Mouse (Mus musculus) retina, postnatal 1 day (tissue): Measurements from ENCODE around the gene Teddm3.
"Not testable (repeated sequence)": the region's sequence is repeated elsewhere in the genome, so short reads cannot be mapped to it uniquely, and the experiment has no call there.

Experiments
- DNase-seq: peaks from one replicate; pipeline ENCODE4 v3.0.0-alpha.2; 2012

Gene Teddm3

DNA sequence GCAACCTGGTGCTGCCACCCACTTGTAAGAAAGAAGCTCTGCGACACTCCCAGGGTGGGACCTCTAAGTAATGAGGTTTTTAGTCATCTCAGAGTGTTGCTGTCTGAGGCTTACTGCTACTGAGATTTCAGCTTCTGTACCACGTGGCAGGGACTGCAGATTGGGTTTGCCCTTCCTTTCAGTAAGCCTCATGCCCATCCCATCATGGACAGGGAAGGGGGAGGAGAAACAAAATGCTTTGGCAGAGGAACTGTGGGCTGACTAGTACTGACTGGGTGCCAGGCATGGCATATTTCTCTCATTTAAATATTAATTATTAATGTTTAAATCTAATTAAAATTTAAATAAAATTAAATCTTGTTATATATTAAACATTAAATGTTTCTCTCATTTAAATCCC lies at the start of gene Teddm3:
Teddm3 (minus strand) TSS at position 101 of the 400 bp plus-strand sequence.
- DNase-seq: not testable (repeated sequence)

DNA sequence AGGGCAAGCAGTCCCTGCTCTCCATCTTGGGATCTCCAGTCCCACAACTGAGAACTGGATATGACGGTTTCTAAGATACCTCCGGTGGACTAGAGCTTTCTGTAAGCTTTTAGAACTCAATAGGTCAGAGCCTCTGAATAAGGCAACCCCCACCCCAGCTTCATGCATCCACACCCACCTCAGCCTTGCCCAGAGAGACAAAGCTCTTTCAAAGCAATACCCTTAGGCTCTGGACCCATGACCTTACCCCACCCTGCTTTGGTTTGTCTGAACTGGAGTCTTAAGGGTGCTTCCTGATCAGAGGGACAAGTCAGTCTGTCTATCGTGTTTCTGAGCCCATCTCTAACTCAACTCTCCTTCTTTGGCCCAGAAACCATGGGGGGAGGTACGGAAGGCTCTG lies 48.9 kb upstream of the Teddm3 start:
- DNase-seq: no peak

DNA sequence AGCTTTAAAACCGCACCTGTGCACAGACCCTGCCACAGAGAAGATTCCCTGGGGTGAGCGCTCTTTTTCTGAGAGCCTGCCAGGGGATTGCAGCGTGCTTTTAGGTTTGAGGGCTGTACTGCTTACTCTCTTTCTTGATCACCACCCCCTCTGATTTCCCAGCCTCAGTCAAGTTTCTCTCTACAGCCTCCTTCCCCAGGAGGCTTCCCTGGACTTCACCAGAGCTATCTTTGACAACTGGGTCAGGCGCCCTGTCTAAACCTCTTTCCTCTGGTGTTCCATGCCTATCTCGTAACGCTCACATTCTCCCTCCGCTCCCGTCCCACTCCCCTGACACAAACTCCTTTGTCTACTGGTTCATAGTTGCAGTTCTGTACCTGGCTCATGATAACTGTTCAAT lies 45.6 kb upstream of the Teddm3 start:
- DNase-seq: no peak

DNA sequence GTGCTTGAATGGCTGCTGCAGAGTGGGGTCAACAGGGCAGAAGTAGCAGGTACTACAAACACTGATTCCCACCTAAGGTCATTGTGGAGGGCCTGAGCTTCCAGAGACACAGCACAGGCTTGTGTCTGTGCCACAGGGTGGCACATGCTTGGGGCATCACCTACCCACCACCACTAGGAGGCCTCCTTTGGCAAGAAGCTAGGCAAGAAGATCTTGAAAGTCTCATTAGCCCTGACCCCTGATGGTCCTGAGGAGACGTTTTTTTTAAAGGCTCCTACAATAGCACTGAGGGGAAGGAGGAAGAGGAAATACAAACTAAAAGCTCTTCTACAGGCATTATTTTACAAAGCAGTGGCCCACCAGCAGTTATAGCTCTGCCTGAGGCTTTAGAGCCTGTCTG lies 44.7 kb upstream of the Teddm3 start:
- peak; percentile 57 for DNase-seq

DNA sequence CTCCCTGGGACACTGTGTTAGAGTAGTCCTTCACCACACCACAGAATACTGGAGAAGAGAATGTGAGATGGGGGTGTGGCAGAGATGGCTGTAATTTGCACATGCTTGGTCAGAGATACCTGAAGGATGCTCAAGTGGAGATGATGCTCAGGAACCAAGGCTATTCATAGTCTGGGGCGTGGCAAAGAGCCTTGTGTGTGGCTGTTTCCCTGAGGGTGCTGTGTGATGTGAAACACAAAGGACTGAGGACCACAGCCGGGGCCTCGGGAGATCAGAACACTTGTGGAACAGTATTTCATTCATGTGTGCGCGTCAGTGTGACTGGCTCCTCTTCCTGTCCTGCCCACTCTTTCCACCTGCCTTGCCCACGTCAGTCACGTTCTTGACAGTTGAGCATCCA lies 44.2 kb upstream of the Teddm3 start:
- DNase-seq: no peak

DNA sequence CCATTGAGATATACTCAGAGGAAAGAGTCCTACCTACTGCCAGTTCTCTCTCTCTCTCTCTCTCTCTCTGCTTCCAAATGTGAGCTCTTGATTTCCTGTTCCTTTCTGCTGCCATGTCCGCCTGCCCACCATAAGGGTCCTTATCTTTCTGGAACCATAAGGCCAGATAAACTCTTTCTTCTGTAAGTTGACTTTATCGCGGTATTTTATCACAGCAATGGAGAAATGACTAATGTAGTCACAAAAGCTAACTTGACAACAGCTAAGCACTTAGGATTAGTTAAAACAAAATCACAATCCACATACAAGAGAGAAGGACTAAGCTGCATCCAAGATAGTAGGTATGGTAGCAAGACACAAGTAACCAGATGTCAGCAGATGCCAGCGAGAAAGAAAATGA lies 43.7 kb upstream of the Teddm3 start:
- DNase-seq: no peak

DNA sequence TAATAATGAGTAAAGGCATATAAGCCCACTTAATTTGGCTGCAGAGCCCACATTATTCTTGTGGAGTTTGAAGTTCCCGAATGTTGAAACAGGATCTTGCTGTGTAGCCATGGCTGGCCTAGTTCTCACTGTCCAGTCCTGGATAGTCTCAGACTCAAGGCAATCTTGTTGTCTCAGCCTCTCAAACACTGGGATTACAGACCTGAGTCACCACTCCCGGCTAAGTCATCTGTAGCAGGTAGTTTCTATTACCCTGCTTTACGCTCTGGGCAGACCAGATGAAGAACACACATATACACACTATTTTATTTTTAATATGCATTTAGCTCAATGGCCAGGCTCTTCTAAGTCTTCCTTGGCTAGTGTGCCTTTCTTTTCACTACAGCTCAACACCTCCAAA lies 42.8 kb upstream of the Teddm3 start:
- DNase-seq: no peak

DNA sequence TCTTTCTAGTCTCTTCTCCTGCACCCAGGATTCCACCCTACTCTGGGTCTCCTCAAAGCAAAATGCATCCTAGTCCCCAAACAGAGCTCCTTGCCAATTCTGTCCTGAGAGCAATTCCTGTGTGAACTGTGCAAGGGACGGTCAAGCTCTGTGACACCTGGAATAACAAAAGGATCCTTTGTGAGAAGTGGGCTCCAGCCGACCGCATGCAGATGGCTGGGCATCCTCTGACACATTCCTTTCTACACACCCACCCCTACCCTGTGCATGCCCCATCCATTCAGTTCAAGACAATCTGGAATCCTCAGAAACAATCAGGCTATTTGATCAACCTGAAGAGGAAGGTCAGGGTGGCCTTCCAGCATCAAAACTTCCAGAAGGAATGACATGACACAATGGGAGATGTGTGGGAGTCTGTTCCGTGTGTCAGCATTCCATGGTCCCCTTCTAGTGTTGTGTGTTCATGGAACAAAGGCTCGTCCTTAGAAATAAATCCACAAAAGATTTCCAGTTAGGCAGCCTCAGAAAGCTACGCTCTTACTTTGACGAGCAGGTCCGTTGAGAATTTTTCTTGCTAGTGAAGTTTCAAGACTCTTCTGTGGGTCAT lies 41.6 kb upstream of the Teddm3 start:
- no peak for DNase-seq

DNA sequence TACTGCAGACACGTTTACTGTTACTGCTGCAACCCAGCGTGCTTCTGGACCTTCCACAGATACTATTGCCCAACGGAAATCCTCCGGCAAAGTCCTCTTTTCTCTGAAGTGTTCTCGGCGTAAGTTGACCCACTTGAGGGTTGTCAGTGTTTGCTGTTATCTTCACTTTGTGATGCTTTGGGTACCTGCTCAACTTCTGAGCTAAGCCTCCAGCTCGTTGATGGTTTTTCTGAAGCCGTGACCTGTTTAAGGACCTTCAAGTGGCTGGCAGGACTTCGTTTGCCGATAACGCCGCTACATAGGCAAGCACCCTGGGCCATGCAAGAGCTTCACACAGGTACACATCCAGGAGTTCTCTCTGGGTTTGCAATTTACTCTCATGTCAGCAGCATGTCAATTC lies 40.4 kb upstream of the Teddm3 start:
- no peak for DNase-seq

DNA sequence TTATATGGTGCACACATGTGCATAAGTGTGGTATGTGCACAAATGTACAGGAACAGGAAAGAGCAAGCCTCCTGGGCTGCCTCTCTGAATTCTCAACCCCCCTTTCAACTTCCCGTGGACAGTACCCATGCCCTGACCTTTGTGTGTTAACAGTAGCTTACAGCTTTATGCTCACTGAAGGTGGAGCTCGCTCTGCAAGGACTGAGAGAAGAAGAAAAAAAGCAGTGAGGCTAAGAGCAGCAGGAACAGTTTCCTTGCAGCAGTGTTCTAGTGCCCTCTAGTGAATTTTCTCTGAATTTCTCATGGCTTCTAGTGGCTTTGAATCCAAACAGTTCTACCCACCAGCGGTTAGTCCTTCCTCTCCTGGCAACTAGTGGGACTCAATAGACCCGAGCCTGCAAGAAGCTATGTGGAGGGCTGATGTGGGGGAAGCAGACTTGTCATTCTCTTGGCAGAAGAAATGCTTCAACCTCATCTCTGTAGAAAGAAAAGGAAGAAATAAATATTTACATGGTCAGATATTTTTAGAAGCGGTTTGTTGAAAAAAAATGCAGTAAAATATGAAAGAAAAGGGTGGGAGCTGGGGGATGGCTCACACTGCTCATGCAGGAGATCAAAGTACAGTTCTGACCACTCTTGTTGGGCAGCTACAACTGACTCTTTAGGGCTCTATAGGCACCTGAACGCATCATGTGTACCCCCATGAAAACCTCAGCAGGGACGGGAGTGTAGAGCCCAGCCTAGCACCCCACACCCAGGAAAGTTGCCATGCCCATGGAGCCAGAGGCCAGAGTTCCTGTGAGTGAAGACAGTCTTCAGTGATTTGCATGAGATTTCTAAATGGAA lies 38.9 kb upstream of the Teddm3 start:
- peak; percentile 88 for DNase-seq

DNA sequence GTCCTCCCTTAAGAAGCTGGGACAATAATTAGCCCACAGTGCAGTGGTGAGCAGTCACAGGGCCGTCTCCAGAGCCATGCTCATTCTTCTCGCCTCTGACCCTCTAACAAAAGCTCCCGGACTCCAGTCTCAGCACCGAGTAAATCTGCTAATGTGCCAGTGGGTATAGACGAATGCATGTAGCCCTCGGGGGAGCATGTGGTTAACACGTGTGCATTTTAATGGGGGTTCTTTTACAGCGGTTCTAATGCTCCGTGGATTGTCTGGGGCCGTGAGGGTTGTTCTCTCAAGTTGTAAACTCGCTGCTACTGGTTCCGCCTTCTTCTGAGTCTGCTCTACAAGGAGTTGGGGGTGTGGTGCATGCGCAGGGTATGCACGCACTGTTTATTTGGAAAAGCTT lies 37.8 kb upstream of the Teddm3 start:
- DNase-seq: no peak

DNA sequence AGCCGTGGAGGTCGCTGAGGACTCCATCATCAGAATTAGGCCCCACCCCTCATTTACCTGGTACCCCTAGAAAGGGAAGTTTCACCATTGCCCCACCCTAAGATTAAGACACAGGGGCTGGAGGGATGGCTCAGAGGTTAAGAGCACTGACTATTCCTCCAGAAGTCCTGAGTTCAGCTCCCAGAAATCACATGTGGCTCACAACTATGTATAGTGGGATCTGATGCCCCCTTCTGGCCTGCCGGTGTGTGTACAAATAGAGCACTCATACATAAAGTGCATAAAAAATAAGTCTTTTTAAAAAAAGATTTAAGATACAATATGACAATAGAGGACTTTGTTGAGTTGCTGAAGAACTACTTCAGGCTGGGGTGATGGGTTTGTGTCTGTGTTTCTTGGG lies 34.5 kb upstream of the Teddm3 start:
- no peak for DNase-seq

DNA sequence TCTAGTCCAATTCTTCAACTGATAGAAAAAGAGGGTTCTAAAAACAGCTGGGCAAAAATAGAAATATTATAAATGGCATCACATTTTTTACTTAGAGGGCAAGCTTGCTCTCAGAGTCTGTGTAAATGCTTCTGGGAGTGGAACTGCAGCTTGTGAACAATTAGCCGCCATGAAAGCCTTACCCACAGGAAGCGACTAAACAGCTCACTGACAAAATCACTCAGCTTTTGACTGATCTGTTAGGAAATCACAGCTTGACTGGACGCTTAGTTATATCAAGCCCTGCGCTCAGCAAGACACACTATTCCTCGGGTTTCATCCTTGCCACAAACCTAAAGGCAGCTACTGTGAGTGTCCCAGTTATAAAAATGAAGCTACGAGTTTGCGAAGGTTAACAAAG lies 33.8 kb upstream of the Teddm3 start:
- peak; percentile 32 for DNase-seq

DNA sequence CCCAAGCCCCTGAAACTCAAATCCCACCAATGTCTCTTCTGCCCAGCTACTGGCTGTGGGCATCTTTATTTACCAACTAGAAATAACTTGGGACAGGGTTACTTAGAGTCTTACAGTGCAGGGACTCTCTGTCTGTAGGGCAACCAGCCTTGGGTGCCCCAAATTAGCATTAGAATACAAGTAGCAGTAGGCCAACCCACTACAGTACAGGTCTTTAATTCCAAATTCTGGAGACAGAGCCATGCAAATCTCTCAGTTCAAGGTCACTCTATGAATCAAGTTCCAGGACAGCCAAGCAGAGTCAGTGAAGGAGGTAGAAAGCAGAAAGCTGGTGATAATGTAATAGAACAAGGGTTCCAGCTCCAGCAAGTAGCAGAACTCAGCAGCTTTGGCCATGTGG lies 30.9 kb upstream of the Teddm3 start:
- no peak for DNase-seq

DNA sequence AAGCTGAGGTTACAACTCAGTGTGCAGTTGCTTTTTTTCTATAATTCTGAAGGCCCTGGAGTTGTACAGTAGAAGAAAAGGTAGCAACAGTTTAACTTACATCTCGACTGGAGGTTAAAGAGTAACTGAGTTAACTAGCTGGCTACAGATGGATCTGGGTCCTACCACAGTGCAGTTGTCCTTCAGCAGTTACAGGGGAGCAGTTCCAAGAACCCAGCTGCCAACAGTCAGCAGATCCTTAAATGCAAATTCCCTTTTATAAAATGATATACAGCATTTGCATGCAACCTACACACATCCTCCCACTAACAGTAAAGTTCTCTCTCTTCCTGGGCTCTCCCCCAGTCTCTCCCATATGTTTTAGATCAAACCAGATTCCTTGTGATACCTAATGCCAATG lies 28.3 kb upstream of the Teddm3 start:
- DNase-seq: no peak

DNA sequence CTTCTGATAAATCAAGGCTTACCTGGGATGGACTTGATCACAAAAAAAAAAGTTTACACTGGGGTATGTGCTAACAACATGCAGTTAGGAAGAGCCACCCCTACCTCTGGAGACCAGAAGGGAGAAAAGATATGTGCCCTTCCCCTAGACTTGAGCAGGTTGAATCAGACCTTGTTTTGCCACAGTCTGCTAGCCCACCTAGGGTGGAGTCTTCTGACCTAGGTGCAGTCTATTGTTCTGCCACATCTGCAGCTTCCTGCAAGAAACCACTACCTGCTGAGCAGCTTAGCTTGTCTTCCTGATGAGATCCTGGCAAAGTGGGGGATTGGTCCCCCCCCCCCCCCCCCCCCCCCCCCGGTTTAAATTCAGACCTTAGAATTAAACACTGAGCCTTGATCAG lies 21.4 kb upstream of the Teddm3 start:
- DNase-seq: no peak

DNA sequence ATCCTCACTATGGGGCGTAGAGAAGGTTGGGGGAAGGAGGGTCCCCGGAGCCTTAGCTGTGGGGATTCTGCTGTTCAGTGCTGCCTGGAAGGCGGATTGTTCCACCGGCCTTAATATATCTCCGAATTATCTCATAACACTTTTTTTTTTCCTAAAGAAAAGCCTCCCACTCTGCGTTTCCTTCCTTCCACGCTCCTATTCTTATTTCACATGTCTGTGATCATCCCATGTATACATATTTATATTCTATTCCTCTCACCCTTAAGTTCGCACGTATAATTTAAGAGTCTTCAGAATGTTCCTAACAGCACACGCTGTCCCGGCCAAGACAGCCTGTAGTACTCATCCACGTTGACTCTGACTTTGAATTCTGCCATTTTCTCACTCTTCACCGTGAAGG lies 14.9 kb upstream of the Teddm3 start:
- DNase-seq: no peak

DNA sequence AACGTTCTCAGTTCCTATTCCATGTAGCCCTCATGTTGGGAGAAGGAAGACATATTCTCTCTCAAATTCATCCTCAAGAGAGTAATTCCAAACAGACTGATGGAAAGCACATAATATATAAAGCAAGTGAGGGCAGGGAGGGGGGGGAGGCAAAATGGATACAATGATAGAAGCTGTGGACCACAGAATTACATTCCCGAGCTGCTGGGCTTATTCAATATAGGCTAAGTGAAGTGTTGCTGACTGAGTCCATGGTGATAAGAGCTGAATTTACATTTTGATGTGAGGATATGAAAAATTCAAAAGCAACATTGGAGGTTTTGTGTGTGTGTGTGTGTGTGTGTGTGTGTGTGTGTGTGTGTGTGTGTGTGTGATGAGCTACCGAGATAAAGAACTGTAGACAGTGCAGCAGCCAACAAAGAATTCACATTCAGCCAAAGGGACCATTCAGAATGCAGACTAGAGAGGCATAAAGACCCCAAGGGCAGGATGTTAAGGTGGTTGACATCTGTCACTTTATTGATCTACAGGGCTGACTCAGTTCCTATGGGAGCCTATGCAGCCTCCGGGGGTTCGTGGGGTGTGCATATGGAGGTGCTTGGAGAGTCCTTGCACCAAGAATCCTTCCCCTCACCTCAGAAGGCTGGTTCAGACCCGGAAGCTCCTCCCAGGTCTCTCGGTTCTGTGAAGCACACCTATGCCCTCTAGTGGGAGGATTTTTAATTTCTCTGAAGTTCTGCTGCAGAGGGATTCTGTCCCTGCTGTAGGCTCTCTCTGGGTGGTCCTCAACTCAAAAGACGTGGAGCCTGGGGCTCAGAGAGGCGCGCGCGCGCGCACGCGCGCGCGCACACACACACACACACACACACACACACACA lies 11.8 kb upstream of the Teddm3 start:
- DNase-seq: peak; percentile 44

DNA sequence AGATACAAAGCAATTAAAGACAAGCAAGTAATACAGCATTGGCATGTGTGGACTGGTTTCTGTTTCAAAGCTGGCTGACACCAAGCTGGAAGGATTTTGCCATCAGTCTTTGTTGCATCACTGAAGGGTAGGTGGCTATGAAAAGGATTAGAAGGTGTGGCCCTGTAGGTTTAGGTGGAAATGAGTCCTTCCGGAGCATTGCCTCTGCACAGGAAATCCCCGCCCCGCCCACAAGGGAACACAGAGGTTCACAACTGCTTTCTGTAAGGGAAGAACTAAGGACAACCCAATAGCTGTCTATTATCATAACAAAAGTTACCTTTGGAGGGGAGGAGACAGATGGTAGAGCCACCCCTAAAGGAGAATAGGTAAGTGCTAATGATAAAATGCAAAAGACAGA lies 9.6 kb upstream of the Teddm3 start:
- DNase-seq: not testable (repeated sequence)

DNA sequence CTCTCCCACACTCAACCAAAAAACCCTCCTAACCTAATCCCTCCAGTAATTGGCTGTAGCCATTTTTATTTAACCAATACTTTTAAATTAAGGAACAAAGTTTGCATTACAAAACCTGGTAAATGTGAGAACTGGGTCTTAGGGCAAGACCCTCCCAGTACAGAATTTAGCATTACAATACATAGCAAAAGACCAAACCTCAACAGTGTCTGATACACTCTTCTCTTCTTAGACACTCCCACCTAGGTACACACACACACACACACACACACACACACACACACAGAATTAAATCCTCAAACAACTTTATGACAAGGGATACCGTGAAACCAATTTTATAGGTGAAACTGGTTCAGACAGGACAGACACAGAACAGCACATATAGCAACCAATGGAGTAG lies 5.4 kb upstream of the Teddm3 start:
- DNase-seq: not testable (repeated sequence)

DNA sequence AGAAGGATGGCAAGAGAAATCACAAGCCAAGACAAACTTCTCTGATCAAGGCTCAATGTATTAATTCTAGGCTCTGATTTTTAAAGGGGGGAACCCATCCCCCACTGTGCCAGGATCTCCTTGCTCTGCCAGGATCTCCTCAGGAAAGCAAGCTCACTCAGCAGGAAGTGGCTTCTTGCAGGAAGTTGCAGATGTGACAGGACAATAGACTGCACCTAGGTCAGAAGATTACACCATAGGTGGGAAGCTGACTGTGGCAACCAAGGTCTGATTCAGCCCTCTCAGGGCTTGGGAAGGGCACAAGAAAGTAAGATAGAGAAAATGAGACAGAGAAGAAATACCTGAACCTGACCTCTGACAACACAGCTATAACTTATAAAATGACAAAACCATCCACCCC lies 2.5 kb upstream of the Teddm3 start:
- DNase-seq: not testable (repeated sequence)

DNA sequence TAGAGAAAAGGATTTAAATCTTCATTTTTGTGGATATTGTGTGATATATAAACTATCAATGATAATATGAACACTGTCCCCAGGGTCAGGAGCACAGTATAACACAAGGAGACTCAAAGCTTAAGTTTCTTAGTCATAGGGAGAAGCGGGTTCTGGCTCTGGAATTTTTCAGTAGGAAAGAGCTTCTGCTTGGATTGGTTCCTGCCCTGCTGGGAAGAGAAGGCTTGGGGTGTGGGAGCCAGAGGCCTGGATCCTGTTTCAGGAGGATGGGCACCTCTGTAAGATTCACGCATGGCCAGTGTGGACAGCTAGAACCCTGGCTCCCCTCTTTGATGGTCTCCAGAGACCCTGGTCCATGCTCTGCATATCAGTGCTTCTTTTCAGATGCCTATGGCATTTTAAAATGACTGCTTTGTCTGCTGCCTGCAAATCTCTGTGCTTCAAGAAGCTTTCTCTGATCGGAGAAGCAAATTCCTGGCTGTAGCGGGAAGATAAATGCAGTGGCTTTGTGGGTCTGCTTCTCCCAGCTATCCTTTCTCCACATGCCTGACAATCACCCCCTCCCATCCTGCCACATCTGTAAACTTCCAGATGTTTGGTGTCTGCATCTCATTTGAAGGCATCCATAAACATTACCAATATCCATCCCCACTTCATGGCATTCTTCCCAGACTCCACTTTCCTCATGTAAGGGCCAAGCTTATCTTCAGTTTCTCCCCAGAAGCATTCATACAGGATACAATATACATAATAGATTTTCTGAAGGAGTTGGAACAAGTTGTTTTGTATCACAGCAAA lies 2.0 kb downstream of the Teddm3 start:
- no peak for DNase-seq

DNA sequence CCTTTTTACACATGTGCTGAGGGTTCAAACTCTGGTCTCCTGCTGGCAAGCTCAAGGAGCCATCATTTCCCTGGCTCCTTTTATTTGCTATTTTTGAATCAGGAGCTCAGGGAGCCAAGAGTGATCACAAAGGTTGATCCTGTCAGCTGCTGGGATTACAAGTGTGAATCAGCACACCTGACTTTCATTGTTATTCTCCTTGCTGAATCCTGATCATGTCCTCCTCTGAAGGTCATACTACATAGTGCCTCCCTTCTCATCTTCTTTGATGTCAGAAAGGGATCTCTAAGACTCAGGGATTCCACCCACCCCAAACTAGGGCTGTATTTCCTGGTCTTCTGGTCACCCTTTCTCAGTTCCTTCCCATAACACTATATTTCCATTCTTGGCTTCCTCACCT lies 3.9 kb downstream of the Teddm3 start:
- DNase-seq: no peak
